In the genomic region with DNA sequence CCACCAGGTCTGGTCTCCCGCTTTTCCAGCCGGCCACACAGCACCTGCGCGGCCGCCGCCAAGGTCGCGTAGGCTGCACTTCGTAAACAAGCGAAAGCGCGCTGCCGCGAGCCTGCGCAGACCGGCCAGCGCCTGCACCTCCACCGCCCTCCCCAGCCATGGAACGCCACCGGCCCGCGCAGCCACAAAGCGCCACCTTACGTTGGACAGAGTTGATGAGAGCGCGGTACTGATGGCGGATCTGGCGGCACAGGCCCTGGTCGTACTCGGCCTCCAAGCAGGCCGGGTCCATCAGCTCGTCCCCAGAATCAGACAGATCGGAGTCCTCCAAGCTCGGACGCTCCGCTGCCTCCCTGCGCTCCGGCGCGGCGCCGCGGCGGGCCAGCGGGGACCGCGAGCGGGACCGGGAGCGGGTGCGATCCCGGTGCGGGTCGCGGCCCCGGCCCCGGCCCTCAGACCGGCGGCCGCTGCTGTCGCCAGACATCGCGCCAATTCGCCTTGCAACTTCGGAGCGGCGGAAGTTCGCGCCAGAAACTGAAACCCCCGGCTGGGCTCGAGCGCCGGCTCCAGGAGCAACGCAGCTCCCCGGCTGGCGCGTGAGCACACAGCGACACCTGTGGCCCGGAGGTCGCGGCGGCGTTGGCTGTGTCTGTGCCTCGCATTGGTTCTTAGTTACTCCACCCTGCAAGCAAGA, we compare ENCODE assay signal across 8 mouse cellular contexts. TPM values are rescaled to one million over a fixed set of nuclear protein-coding genes. Genes with fewer than 3 reads are reported as not detected.
DNase-seq lines count a peak whose midpoint lies in the region; ATAC-seq lines count a peak whose summit lies in the region.

No protein-coding gene starts in this region.

- WGBS in hindbrain, embryonic 11.5 days: under 1% methylated on average over 83 of the region's 84 CpGs

- H3K27me3 ChIP-seq in hindbrain, embryonic 11.5 days (ENCODE audit: control insufficient read depth, insufficient read depth, low read length): no peaks in the 10 kb centered on the region

- peak overlapping the region; percentile 79 for H3K4me3 ChIP-seq in hindbrain, embryonic 11.5 days (ENCODE audit: low read depth, low read length)

- peak overlapping the region; percentile 98 for H3K27ac ChIP-seq in hindbrain, embryonic 11.5 days (ENCODE audit: low read depth, low read length)

- ATAC-seq in hindbrain, embryonic 11.5 days (ENCODE audit: low FRiP score): peak; percentile 96

- H3K36me3 ChIP-seq in hindbrain, embryonic 11.5 days (ENCODE audit: control insufficient read depth, insufficient read depth, low read length): no peaks in the 10 kb centered on the region

- peak; percentile 94 for DNase-seq in Muller cell, postnatal 12 days (ENCODE audit: inconsistent ontology term)
- peak; percentile 94 for DNase-seq in cerebellum, adult 9-11 months
- DNase-seq in frontal cortex, adult 2 months (ENCODE audit: extremely low spot score in 1 of 2, low spot score in 1 of 2): peak; percentile 77 to 93
- DNase-seq in hindbrain, embryonic 11.5 days (ENCODE audit: low spot score): peak; percentile 96
- DNase-seq in layer of hippocampus, postnatal 10 days (ENCODE audit: low spot score in 2 of 2): peak; percentile 90 to 93
- DNase-seq in lung, postnatal 10 days: peak; percentile 96
- DNase-seq in ovary, postnatal 36 days (ENCODE audit: low spot score): peak; percentile 92
- DNase-seq in thymus, postnatal 25 days: peak; percentile 94

- H3K4me2 ChIP-seq in hindbrain, embryonic 11.5 days (replicated peaks; ENCODE audit: low read depth, low read length): peak overlapping the region; percentile 75

- H3K9me3 ChIP-seq in hindbrain, embryonic 11.5 days (ENCODE audit: control insufficient read depth, low read length): no peaks in the 10 kb centered on the region

- H3K9ac ChIP-seq in hindbrain, embryonic 11.5 days (ENCODE audit: low read depth, low read length): peak overlapping the region; percentile 97

- no peaks in the 10 kb centered on the region for H3K4me1 ChIP-seq in hindbrain, embryonic 11.5 days (replicated peaks; ENCODE audit: control insufficient read depth, insufficient read depth, low read length)

RNA-seq across cellular contexts. Expression of a gene that starts 26.0 kb away (rescaled TPM):
- polyA plus RNA-seq in frontal cortex, adult 2 months (2012; rRNA removed): 44.1 and 49.5 TPM in 2 replicates
- 197 and 198 TPM in 2 replicates for polyA plus RNA-seq in hindbrain, embryonic 11.5 days (2014; fragmentation: Nextera tagmentation; extraction: Ambion mirVana)
- 10 to 100 TPM; 34.4 to 36.9 TPM for total RNA-seq in layer of hippocampus, postnatal 10 days (2021)

RNA-seq across cellular contexts. Expression of a gene that starts 26.8 kb away (rescaled TPM):
- polyA plus RNA-seq in frontal cortex, adult 2 months (2012; rRNA removed): 26.0 and 30.8 TPM in 2 replicates
- polyA plus RNA-seq in hindbrain, embryonic 11.5 days (2014; fragmentation: Nextera tagmentation; extraction: Ambion mirVana): 53.0 and 76.1 TPM in 2 replicates
- 10 to 100 TPM; 58.5 to 63.7 TPM for total RNA-seq in layer of hippocampus, postnatal 10 days (2021)

RNA-seq across cellular contexts. Expression of a gene that starts 30.3 kb away (rescaled TPM):
- 46.1 and 49.3 TPM in 2 replicates for polyA plus RNA-seq in frontal cortex, adult 2 months (2012; rRNA removed)
- polyA plus RNA-seq in hindbrain, embryonic 11.5 days (2014; fragmentation: Nextera tagmentation; extraction: Ambion mirVana): 45.1 and 46.8 TPM in 2 replicates
- 10 to 100 TPM; 91.9 to 95.2 TPM for total RNA-seq in layer of hippocampus, postnatal 10 days (2021)

Comparison
In these comparisons a context has a peak if more than half of its experiments do, and no peak if none do; other contexts are left out.
1. Peak in every context shown above with its lines: DNase-seq, ATAC-seq, H3K4me3 ChIP-seq and H3K27ac ChIP-seq.